Mouse (Mus musculus) CH12.LX (cell line): ENCODE measurements around the gene Azi2. TPM values are rescaled to one million over a fixed set of nuclear protein-coding genes. Genes with fewer than 3 reads are reported as not detected.

ENCODE experiments used
- DNase-seq: peaks from one replicate; pipeline ENCODE4 v3.0.0-alpha.2; 2013; ENCODE audit errors: extremely low read depth
- H3K27ac ChIP-seq: 2 replicates; pipeline ENCODE4 v1.5.1; 2012; ENCODE audit warnings: low read depth, mild to moderate bottlenecking, control low read depth, moderate library complexity; ENCODE audit not compliant: insufficient read depth
- H3K27me3 ChIP-seq: replicated peaks from 2 replicates; pipeline ENCODE3; 2012; ENCODE audit warnings: inconsistent platforms
- H3K36me3 ChIP-seq, 2 experiments: replicated peaks in 1 of 2; 2 replicates each; pipeline versions ENCODE3 to v1.6.1; 2012; ENCODE audit warnings: inconsistent platforms in 1 of 2, low read length in 1 of 2, mild to moderate bottlenecking in 1 of 2, mixed read lengths in 1 of 2, moderate library complexity in 1 of 2; ENCODE audit not compliant: control insufficient read depth in 1 of 2, insufficient read depth in 1 of 2
- H3K4me1 ChIP-seq, 2 experiments: 2 replicates each; pipeline ENCODE4 v1.6.1; 2012; ENCODE audit warnings: inconsistent platforms in 1 of 2, moderate library complexity in 1 of 2; ENCODE audit not compliant: insufficient read depth in 2 of 2, control insufficient read depth in 1 of 2
- H3K4me2 ChIP-seq: 2 replicates; pipeline ENCODE4 v1.6.1; 2012; ENCODE audit warnings: low read depth, mild to moderate bottlenecking, control low read depth; ENCODE audit not compliant: poor library complexity, insufficient read depth, severe bottlenecking
- H3K4me3 ChIP-seq, 3 experiments: fragments of 150-350 bp in 1 of 3; sonication (generic) in 1 of 3; replicated peaks in 1 of 3; 2 replicates each; pipeline versions ENCODE3 to v1.5.1; 2011 to 2012; ENCODE audit warnings: low read depth in 2 of 3, low read length in 2 of 3, mild to moderate bottlenecking in 2 of 3, moderate library complexity in 2 of 3, control low read depth in 1 of 3, improper control_type of control experiment in 1 of 3, inconsistent platforms in 1 of 3, mixed read lengths in 1 of 3; ENCODE audit not compliant: poor library complexity in 1 of 3
- H3K79me2 ChIP-seq: replicated peaks from 2 replicates; pipeline ENCODE4 v1.6.1; 2012; ENCODE audit warnings: mild to moderate bottlenecking, moderate library complexity; ENCODE audit not compliant: control insufficient read depth, poor library complexity, insufficient read depth, severe bottlenecking; ENCODE audit errors: extremely low read depth
- H3K9ac ChIP-seq: 2 replicates; pipeline ENCODE4 v1.6.1; 2012; ENCODE audit warnings: low read depth, mild to moderate bottlenecking, control low read depth, moderate library complexity; ENCODE audit not compliant: insufficient read depth
- H3K9me3 ChIP-seq: replicated peaks from 2 replicates; pipeline ENCODE3; 2012; ENCODE audit warnings: low read length, inconsistent platforms, mixed read lengths
- CHD2 ChIP-seq: IDR thresholded peaks from 2 replicates; pipeline ENCODE4 v1.6.1; 2011; ENCODE audit warnings: low read length, improper control_type of control experiment
- CTCF ChIP-seq, 2 experiments: IDR thresholded peaks in 1 of 2; conservative IDR thresholded peaks in 1 of 2; 2 replicates each; pipeline ENCODE4 v1.5.1; 2011 to 2012; ENCODE audit warnings: low read depth in 2 of 2, low read length in 2 of 2, improper control_type of control experiment in 1 of 2, inconsistent platforms in 1 of 2, mild to moderate bottlenecking in 1 of 2, moderate library complexity in 1 of 2
- GABPA ChIP-seq: IDR thresholded peaks from 2 replicates; pipeline ENCODE4 v1.6.1; 2012; ENCODE audit warnings: low read depth, low read length, improper control_type of control experiment, inconsistent platforms; ENCODE audit not compliant: insufficient replicate concordance
- JUN ChIP-seq: IDR thresholded peaks from 2 replicates; pipeline ENCODE4 v1.6.1; 2011; ENCODE audit warnings: low read depth, mild to moderate bottlenecking, low read length, improper control_type of control experiment, moderate library complexity; ENCODE audit not compliant: insufficient read depth
- JUND ChIP-seq: conservative IDR thresholded peaks from 2 replicates; pipeline ENCODE4 v1.6.1; 2011; ENCODE audit warnings: low read depth, low read length, improper control_type of control experiment
- MAFK ChIP-seq: IDR thresholded peaks from 2 replicates; pipeline ENCODE4 v1.6.1; 2011; ENCODE audit warnings: low read length, improper control_type of control experiment; ENCODE audit not compliant: insufficient replicate concordance
- MAX ChIP-seq: IDR thresholded peaks from 2 replicates; pipeline ENCODE4 v1.6.1; 2011; ENCODE audit warnings: low read length, improper control_type of control experiment
- PAX5 ChIP-seq: IDR thresholded peaks from 2 replicates; pipeline ENCODE4 v1.6.1; 2012; ENCODE audit warnings: low read length, inconsistent platforms, mixed read lengths
- RAD21 ChIP-seq: IDR thresholded peaks from 2 replicates; pipeline ENCODE4 v1.6.1; 2011; ENCODE audit warnings: low read depth, mild to moderate bottlenecking, low read length, improper control_type of control experiment, moderate library complexity
- SIN3A ChIP-seq: IDR thresholded peaks from 2 replicates; pipeline ENCODE4 v1.6.1; 2012; ENCODE audit warnings: low read length, improper control_type of control experiment, inconsistent platforms
- SMC3 ChIP-seq: IDR thresholded peaks from 2 replicates; pipeline ENCODE4 v1.6.1; 2011; ENCODE audit warnings: low read depth, low read length, improper control_type of control experiment
- TBP ChIP-seq: conservative IDR thresholded peaks from 2 replicates; pipeline ENCODE4 v1.6.1; 2011; ENCODE audit warnings: low read depth, low read length, improper control_type of control experiment
- UBTF ChIP-seq: IDR thresholded peaks from 2 replicates; pipeline ENCODE4 v1.6.1; 2012; ENCODE audit warnings: low read depth, mild to moderate bottlenecking, inconsistent platforms, low read length, improper control_type of control experiment, moderate library complexity
- USF1 ChIP-seq: IDR thresholded peaks from 2 replicates; pipeline ENCODE4 v1.6.1; 2014; ENCODE audit warnings: low read depth, mild to moderate bottlenecking, inconsistent platforms, low read length, improper control_type of control experiment
- ZC3H11A ChIP-seq: IDR thresholded peaks from 2 replicates; pipeline ENCODE4 v1.6.1; 2012; ENCODE audit warnings: low read depth, mild to moderate bottlenecking, inconsistent platforms, low read length, improper control_type of control experiment
- dilution Hi-C: fragments of 300-500 bp; cut with MboI; formaldehyde crosslinking; loops from 2 replicates; pipeline ENCODE4 v1.14.3; 2020; ENCODE audit warnings: low sequenced_read_pairs; ENCODE audit not compliant: extremely low pct_unique_long_range_greater_than_20kb, extremely low pct_ligation_motif_present
- in situ Hi-C: fragments of 300-500 bp; cut with MboI; formaldehyde crosslinking; loops from 3 replicates; pipeline ENCODE4 v1.14.3; 2019; ENCODE audit warnings: low sequenced_read_pairs, low pct_ligation_motif_present, low pct_unique_long_range_greater_than_20kb, mixed read lengths
- polyA plus RNA-seq: library from polyadenylated mRNA; unstranded; fragments of >175 nt; gene quantifications from 2 replicates; pipeline ENCODE4 v1.2.1, GENCODE M21; 2012; ENCODE audit warnings: low read depth; ENCODE audit not compliant: insufficient read length
- total RNA-seq, 2 experiments: library from RNA; depleted of rRNA; stranded (reverse); fragments of 300-350 nt in 1 of 2; fragments of >200 nt in 1 of 2; gene quantifications; 2 replicates each; pipeline ENCODE4 v1.2.3; 2012 to 2014

Azi2 gene
- total and polyA plus RNA-seq, 3 experiments: 25.4 to 52.6 (median 32.6) TPM

- H3K9me3 ChIP-seq: peaks cover 2% of the 10 kb centered on the region
- H3K36me3 ChIP-seq: peaks cover 34 to 61% of the 10 kb centered on the region in 2 experiments
- no peak overlapping the region for H3K4me2 ChIP-seq
- no peak for DNase-seq
- dilution Hi-C loops: no loop called here
- H3K4me3 ChIP-seq: no peak overlapping the region
- no peak overlapping the region for H3K27ac ChIP-seq
- H3K27me3 ChIP-seq: no peaks in the 10 kb centered on the region
- no peaks in the 10 kb centered on the region for H3K79me2 ChIP-seq
- H3K9ac ChIP-seq: no peak overlapping the region
- TF ChIP-seq ZC3H11A (0 out of 2 replicates have a peak, but pooled peaks have one; percentile 16), CTCF (conservative IDR thresholded peaks at IDR 0.05 in 1 of 2, IDR thresholded peaks at IDR 0.05 in 1 of 2; ENCODE audit: low read depth in 2 of 2, low read length in 2 of 2) (peak in 1 of 2 experiments; percentile 77; a peak in 3 of 4 replicates), SMC3 (peak; percentile 73), RAD21 (peak; percentile 81), UBTF (no peak)
- peaks cover 0 to 3% of the 10 kb centered on the region in 2 experiments; a peak in 1 of 4 replicates for H3K4me1 ChIP-seq
- in situ Hi-C loops: loop anchor here (25.0 kb wide), 1 partner anchor 434 kb away; the partner anchor contains the start of gene Eomes
Measured at GRCm38 (mm10) chr9:118053286-118053685, 13.0 kb downstream of the Azi2 start.

- Histone ChIP-seq H3K4me2 (no peak overlapping the region), H3K79me2 (no peaks in the 10 kb centered on the region), H3K27me3 (no peaks in the 10 kb centered on the region), H3K9me3 (no peaks in the 10 kb centered on the region), H3K4me1 (no peaks in the 10 kb centered on the region), H3K36me3 (peaks cover 32 to 63% of the 10 kb centered on the region in 2 experiments), H3K4me3 (no peak overlapping the region), H3K9ac (no peak overlapping the region), H3K27ac (no peak overlapping the region)
- TF ChIP-seq MAX: no peak
- TF ChIP-seq SIN3A: no peak
- TF ChIP-seq PAX5: no peak
- no peak for TF ChIP-seq SMC3
- no peak for TF ChIP-seq MAFK
- TF ChIP-seq JUN: no peak
- TF ChIP-seq CHD2: no peak
- TF ChIP-seq GABPA: no peak
- TF ChIP-seq USF1: no peak
- no peak for TF ChIP-seq TBP
- TF ChIP-seq JUND: no peak
- dilution Hi-C loops: no loop called here
- in situ Hi-C loops: loop anchor here (25.0 kb wide), 1 partner anchor 428 kb away; the partner anchor contains the start of gene Eomes
- no peak for DNase-seq
Measured at GRCm38 (mm10) chr9:118059101-118059500, 18.8 kb downstream of the Azi2 start.
